Mouse (Mus musculus): Measurements from ENCODE around the gene Cyp2w1.

Gene Cyp2w1

DNA sequence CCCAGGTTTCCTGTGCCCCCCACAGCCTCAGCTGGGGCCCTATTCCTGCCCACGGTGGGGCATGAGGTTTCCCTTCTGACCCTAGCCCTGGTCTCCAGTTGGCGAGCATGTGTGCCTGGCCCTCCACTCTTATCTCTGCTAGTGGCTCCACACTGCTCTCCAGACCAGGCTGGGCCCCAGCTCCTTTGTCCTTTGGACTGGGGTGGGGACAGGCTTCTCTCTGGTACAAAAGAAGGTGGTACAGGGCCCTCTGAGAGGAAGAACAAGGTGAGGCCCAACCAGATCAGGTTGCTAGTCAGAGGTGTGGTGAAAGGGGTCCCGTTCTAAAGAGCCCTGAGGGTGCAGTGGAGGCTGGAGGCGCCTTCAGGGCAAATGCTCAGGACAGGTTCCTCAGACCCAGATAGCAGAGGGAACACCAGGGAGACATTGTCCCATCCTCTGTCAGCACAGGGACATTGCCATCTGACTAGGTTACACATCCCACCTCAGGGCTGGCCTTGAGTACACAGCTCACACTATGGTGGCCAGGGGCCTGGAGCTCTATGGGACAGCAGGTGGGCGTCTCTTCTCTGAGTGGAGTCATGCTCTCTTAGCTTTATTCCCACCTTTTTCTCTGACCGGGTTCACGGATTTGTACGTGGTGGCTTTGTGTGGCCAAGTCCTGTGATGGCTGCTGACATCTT, 19.7 kb upstream of the Cyp2w1 start:
- DNase-seq (ENCODE audit: low read depth, low spot score), result no peak

DNA sequence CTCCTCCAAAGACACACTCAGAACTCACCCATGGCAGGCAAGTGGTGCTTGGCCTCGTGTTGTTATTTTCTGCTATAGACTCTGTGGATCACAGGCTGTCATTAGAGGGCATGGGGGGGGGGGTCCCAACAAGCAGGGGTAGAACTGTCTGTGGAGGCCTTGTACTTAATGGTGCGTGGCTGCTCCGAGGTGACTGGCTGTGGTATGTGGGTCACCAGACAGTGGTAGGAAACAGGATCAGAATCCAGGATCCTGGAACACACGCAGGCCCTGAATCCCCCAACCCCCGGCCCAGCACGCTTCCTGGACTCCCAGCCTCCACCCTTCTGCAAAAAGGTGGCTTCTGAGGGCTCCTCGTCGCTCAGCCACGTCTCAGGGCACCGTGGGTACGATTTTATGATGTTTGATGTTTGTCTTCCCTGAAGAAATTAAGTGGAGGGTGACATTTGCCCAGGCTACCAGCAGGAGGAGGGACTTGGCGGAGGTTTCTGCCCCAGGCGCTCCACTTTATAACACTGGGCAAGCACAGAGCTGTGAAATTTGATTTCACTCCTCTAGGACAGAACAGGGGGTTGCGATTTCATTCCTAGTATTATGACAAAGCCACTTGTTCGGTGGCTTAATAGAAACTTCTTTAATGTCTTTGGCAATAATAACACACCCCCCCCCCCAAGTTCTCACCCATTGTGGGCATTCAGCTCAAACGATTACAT, 19.0 kb upstream of the Cyp2w1 start:
- peak; percentile 40 for DNase-seq (ENCODE audit: low read depth, low spot score)

DNA sequence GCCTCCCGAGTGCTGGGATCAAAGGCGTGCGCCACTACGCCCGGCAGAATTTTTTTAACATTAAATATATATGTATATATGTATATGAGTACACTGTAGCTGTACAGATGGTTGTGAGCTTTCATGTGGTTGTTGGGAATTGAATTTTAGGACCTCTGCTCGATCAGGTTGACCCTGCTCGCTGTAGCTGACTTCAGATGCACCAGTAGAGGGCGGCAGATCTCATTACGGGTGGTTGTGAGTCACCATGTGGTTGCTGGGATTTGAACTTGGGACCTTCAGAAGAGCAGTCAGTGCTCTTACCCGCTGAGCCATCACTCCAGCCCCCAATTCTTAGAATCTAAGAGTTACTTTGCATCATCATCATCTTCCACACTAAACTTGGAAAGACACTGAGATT, 18.0 kb upstream of the Cyp2w1 start:
- peak; percentile 47 for DNase-seq (ENCODE audit: low read depth, low spot score)

DNA sequence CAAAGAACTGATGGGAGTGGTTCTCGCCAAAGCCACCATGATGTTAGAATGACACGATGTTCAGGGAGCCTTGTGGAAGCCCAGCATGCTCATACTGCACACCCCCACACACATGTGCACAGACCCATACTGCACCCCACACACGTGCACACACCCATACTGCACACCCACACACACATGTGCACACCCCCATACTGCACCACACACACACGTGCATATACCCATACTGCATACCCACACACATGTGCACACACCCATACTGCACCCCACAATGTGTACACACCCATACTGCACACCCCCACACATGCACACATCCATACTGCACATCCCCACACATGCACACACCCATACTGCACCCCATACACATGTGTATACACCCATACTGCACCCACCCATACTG, 16.8 kb upstream of the Cyp2w1 start:
- no peak for DNase-seq (ENCODE audit: low read depth, low spot score)

DNA sequence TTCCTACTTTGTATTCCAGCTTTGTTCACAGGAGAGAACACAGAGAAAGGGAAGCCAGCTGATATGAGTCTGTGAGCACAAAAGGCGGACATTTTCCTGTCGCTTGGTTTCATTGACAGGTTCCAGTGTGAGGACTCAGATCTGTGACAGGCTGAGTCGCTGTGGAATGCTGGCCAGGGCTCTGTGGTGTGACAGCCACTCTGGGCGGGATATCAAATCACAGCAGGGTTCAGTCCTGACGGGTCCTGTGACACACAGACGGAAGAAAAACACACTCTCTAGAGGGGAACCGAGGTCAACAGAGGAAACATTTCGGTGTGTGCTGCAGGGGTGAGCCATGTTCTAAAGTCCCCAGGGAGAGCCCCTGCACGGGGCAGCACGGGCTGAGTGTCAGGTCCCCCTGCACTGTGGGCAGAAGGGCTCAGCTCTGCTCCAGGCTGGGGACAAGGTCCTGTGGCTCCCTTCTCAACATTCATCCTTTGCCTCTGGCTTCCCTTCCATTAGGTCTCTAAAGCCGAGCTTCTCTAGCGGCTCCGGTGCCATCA, 14.5 kb upstream of the Cyp2w1 start:
- no peak for DNase-seq (ENCODE audit: low read depth, low spot score)

DNA sequence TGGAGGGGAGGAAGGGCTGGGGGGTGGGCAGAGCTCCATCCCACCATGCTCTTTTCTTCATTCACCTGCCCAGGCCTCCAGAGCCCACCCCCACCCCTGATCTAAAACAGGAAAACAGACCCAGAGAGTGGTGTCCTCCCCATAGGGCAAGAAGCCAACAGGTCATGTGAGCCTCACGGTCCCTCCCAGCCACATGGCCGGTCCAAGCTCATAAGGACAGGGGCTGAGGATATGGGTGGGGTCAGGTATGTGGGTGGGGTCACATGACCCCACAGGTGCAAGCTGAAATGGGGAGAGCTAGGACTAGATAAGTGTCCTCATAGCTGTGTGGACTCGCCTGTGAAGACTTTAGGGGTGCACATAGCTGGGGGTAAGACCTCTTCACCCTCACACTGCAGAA, 14.0 kb upstream of the Cyp2w1 start:
- DNase-seq (ENCODE audit: low read depth, low spot score), result no peak

DNA sequence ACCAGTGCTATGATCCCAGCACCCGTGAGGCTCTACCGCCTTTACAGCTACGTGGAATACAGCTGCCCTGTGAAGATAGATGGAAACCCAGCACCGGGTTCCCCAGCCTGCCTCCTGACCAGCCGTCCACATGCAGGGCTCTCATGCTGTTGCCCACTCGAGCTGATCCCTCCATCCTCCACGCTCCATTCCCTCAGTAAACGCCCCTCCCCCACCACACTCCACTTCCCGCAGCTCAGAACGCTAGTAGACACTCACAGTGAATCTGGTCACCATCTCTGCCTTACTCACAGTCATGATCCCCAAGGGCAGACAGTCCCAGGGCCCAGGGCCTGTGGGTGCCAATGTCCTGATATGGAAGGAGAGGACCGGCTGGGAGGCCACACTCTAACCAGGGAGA, 13.5 kb upstream of the Cyp2w1 start:
- DNase-seq (ENCODE audit: low read depth, low spot score), result no peak

DNA sequence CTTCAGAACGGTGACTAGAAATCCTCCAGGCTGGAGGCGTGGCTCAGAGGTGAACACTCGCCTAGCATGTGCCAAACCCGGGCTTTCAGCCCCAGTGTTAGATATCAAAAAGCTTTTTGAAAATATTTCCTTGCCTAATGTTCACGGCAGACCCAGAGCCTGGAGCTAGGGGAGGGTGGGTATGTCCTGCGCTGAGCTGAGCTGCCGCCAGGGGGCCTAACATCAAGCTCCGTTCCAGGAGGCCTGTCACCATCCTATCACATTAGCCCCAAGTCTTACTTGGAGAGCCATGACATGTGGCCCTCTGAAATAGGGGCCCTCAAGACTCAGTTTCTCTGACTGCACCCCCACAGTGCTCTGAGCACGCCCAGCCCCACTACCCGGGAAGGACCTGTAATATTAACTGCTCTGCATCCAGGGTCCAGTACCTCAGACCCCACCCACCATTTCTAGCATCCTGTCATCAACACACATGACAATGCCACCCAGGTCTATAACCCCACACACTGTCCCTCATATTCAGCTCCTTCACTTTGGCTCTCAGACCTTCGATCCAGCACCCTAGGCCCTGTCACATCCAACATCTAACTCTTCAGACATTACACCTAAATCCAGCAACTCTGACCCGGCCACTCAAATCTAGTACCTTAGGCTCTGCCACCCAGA, 8.3 kb upstream of the Cyp2w1 start:
- peak; percentile 92 for DNase-seq (ENCODE audit: low read depth, low spot score)

DNA sequence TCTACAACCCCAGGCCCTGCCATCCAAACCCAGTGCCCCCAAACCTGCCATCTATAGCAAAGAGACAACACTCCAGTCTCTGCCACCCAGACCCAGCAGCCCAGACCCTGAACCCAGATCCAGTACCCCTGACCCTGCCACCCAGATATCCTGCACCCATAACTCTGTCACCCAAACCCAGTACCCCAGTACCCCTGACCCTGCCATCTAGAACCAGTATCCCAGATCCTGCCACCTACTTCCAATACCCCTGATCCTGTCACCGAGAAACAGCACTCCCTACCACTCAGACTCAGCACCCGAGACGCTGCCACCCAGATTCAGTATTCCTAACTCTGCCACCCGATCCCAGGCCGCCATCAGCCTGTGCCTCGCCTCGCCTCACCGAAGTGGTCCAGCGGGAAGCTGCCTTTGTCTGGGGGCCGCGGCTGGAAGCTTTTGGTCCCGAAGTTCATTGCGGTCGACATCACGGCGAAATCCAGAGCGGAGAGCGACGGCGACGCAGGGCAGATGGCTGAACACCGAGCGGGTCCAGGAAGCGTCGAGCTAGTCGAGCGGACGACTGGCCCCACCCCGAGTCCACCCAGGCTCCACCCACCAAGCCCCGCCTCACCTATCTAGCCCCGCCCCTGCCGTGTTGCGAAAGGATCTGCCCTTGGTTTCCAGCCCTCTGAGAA, 7.6 kb upstream of the Cyp2w1 start:
- DNase-seq (ENCODE audit: low read depth, low spot score), result peak; percentile 97

DNA sequence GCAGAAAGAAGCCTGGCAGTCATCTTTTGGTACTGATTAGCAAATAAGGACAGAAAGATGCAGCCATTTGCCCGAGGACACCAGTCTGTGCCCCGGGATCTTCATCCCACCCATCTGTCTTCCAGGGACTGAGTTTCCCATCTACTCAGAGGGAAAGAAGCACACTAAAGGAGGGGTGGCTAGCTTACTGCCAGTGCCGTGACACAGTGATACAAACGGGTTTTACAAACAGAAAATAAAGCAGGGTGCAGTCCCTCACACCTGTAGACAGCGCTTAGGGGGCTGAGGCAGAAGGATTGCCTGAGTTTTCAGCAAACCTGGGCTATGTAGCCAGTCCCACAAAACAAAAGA, 7.1 kb upstream of the Cyp2w1 start:
- DNase-seq (ENCODE audit: low read depth, low spot score), result no peak

DNA sequence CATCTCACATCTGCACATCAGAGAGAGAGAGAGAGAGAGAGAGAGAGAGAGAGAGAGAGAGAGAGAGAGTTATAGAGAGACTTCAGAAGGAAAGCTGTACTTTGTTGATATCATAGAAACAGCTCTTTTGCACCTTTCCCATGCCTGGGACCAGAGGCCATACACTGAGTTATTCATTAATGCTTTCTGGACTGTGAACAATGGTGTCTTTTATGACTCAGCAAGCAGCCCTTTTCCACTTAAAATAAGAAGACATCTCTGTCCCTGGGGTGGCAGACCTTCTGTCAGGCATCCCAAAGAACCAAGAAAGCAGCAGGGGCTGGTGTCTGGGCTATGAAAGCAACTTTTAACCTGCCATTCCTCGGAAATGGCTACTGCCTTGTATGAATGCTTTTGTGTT, 5.2 kb upstream of the Cyp2w1 start:
- no peak for DNase-seq (ENCODE audit: low read depth, low spot score)

DNA sequence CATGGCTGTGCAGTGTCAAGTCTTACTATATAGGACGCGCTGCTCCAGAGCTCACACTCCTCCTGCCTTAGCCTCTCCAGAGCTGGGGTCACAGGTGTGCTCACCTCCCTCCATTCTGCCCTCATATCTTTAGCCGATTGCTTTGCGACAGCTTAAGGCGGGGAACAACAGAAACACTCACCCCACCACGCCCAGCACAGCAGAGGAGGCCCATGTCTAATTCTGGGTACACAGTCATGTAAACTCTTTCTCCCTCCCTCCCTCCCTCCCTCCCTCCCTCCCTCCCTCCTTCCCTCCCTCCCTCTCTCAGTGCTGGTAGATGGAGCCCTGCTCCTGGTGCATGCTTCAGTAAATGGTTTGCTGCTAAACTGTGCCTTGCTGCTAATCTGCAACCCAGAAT, 2.7 kb upstream of the Cyp2w1 start:
- DNase-seq (ENCODE audit: low read depth, low spot score), result no peak

DNA sequence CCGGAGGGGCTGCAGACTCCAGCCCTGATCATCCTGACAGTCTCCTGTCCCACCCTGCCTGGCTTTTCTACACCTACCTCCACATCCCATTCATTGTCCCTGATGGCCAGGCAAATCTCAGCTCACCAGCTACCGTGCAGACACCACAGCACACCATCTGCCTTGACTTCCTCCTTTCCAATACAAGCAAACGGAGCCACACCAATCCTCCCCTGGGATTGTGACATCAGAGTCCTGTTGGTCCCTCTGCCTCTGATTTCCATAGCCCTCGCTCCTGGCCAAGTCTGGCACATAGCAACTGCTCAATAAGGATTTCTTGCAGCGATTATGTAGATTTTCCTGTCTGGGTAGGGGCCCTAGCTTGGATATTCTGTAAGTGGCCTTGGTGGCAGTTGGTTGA, 1.3 kb upstream of the Cyp2w1 start, which contains the start of gene Cox19:
Cox19 (minus strand) TSS at position 285 of the 400 bp plus-strand sequence.
- DNase-seq (ENCODE audit: low read depth, low spot score), result no peak

DNA sequence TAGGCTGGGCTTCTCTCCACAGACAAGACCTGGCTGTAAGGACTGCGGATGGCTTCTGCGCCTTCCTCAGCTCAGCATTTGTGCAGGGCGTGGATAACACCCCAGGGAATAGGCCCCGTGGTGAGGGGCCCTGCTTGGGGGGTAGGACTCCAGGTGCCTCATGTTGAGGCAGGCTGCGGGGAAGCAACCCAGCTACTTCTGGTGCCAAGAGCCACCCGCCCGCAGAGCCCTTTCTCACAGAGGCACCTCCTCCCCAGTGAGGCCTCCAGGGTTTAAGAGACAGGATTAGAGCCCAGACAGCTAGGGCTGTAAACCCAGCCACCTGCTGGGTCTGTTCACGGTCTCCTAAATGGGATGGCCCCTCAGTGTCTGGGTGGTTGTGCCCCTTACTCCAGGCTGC, 789 bp upstream of the Cyp2w1 start:
- DNase-seq (ENCODE audit: low read depth, low spot score), result no peak

DNA sequence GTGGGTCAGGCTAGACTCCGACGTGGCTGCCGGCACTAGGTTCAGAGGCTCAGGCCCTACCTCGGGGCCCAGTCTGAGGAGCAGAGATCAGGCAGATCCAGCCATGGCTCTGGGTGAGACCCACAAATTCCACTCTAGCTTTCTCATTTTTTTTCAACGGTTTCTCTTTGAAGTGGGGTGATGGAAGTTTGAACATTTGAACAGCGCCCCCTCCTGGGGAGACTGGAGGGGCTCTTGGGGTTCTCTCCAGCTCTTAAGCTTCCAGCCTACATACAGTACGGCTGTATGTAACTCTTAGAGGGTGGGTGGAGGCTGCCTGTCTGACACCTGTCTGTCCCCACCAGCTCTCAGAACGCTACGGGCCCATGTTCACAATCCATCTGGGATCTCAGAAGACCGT, 1.1 kb downstream of the Cyp2w1 start:
- peak; percentile 79 for DNase-seq (ENCODE audit: low read depth, low spot score)

DNA sequence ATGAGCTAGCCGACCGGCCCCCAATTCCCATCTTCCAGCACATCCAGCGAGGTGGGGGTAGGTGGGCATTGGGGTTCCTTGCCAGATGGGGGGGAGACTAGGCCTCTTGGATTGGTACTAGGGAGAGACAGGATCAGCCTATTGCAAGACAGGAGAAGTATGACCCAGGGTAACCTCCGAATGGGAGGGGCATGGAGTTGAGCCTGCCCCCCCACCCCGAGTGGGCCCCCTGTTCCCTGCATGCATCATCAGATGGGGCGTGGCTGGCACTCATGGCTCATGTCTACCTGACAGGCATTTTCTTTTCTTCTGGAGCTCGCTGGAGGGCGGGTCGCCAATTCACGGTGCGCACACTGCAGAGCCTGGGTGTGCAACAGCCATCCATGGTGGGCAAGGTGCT, 1.5 kb downstream of the Cyp2w1 start:
- DNase-seq (ENCODE audit: low read depth, low spot score), result no peak

DNA sequence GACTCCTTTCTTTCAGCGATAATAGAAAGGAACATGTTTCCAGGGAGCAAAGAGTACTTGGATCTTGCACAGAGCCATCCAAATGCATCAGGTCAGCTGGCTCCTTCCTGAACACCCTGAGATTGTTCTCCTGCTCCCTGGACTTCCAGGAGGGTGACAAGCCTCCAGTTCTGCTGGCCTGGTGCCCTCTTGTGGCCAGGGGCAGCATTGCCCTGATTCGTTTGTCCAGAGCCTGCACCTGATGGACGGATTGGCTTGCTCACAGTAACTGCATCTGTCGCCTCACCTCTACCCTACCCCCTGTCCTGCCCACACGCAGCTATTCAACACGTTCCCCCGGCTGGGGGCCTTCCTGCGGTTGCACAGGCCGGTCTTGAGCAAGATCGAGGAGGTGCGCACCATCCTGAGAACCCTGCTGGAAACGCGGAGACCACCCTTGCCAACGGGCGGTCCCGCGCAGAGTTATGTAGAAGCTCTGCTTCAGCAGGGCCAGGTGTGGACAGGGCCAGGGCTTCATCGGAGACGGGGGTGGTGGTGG, 2.9 kb downstream of the Cyp2w1 start:
- peak; percentile 88 for DNase-seq (ENCODE audit: low read depth, low spot score)

DNA sequence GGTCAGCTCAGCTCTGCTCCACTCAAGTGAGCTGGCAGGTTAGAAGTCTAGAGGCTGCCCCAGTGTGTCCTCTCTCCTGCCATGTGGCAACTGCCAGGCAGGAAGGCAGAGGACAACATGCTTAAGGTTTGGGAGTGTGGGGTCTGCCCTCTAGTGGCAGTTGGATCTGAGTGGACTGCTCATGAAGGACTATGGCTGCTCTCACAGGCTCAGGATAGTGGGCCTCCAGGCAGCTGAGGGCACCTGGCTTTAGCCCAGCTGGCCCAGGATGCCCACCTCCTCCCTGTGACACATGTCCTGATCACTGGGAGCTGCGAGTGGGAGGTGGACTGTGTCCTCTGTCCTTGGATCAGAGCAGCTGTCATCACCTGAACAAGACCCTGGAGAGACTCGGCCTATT, 6.2 kb downstream of the Cyp2w1 start:
- peak; percentile 51 for DNase-seq (ENCODE audit: low read depth, low spot score)

DNA sequence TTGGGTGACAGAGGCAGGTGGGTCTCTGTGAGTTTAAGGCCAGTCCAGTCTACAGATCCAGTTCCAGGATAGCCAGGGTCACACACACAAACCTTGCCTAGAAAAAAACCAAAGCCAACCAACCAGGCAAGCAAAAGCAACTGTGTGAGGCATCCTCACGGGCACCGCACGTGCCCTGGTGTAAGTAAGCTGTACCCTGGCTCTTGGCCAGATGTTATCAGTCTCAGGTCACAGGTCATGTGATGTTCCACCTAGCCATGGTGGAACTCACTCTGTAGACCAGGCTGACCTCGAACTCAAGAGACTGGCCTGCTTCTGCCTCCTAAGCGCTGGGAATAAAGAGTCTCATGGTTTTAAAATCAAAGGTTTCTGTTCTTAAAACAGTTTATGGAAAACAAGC, 6.8 kb downstream of the Cyp2w1 start:
- DNase-seq (ENCODE audit: low read depth, low spot score), result no peak

DNA sequence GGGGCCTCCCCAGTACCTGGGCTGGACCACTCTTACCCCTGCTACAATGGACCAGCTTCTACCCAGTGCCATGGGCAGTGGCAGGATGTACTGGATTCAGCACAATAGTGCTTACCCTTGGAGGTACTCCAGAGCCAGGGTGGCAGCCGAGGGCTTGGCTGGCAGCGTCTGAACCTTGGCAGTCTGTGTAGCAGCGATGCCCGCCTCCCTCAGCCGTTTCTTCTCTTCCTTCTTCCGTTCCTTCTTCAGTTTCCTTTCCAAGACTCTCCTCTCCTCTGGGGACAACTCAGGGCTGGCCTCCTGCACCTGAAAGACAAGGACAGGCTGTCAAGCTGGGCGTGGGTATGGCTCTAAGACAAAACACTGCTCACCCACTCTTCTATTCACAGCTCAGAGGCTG, 11.4 kb downstream of the Cyp2w1 start:
- no peak for DNase-seq (ENCODE audit: low read depth, low spot score)

DNA sequence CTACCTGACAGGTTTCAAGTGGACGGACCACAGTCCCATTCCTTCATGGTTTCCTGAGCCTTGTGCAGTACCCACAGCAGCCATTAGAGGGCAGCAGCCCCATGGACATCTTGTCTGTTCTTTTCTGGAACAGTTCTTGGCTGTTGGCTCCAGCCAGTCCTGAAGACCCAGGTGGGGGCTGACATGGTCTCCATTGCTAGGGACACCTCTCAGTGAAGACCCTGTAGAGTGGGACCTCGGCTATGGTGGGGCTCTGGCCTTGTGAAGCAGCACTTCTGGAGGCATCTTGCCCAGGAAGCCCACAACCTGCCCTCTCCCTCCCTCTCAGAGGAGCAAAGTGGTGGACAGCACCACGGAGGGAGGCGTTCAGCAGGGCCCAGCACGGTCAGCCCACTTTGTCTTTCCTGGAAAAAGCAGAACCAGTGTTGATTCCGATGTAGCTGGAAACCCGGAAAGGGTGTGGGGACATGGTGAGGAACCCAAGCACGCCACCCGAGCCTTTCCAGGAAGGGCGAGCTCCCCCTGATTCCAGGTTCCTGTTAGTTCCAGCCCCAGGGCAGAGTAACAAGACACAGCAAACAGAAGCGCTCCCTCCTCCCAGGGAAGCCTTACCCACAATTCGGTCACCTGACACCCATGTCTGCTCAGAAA, 12.0 kb downstream of the Cyp2w1 start:
- peak; percentile 86 for DNase-seq (ENCODE audit: low read depth, low spot score)
